Mouse (Mus musculus) lung, embryonic 16.5 days (tissue): ENCODE measurements around the gene Mrgpra6. TPM values are rescaled to one million over a fixed set of nuclear protein-coding genes. Genes with fewer than 3 reads are reported as not detected.

ENCODE experiments used
- ATAC-seq: fragments of 200-750 bp; cut with Nextera tagmentation; 2 replicates; pipeline ENCODE4 v1.8.0; 2017; ENCODE audit warnings: low read depth, mild to moderate bottlenecking, moderate library complexity
- H3K27ac ChIP-seq: fragments of 300-500 bp; sonication (generic); 2 replicates; pipeline ENCODE4 v1.5.1; 2014; ENCODE audit warnings: mild to moderate bottlenecking, control low read depth, low read length
- H3K27me3 ChIP-seq: fragments of 300-500 bp; sonication (generic); 2 replicates; pipeline ENCODE4 v1.6.1; 2014; ENCODE audit warnings: low read depth, low read length, mixed read lengths; ENCODE audit not compliant: control insufficient read depth, insufficient read depth
- H3K36me3 ChIP-seq: fragments of 300-500 bp; sonication (generic); 2 replicates; pipeline ENCODE4 v1.6.1; 2014; ENCODE audit warnings: low read length; ENCODE audit not compliant: control insufficient read depth, insufficient read depth
- H3K4me1 ChIP-seq: fragments of 300-500 bp; sonication (generic); replicated peaks from 2 replicates; pipeline ENCODE4 v1.6.1; 2014; ENCODE audit warnings: low read length, mixed read lengths; ENCODE audit not compliant: control insufficient read depth, insufficient read depth
- H3K4me2 ChIP-seq: fragments of 300-500 bp; sonication (generic); 2 replicates; pipeline ENCODE4 v1.6.1; 2014; ENCODE audit warnings: low read depth, low read length, control low read depth
- H3K4me3 ChIP-seq: fragments of 300-500 bp; sonication (generic); 2 replicates; pipeline ENCODE4 v1.5.1; 2014; ENCODE audit warnings: mild to moderate bottlenecking, low read length, control low read depth
- H3K9ac ChIP-seq: fragments of 300-500 bp; sonication (generic); 2 replicates; pipeline ENCODE4 v1.6.1; 2014; ENCODE audit warnings: low read length, control low read depth
- H3K9me3 ChIP-seq: fragments of 300-500 bp; sonication (generic); 2 replicates; pipeline ENCODE4 v1.6.1; 2016; ENCODE audit warnings: low read length; ENCODE audit not compliant: control insufficient read depth
- WGBS: fragments of 180-500 bp; shearing (Covaris S2); extraction: QIAGEN DNeasy Blood & Tissue Kit; methylation state at CpG from one replicate; pipeline ENCODE4 v1.1.7; 2014; 5-methylcytosine and 5-hydroxymethylcytosine counted together
- polyA plus RNA-seq: library from polyadenylated mRNA; unstranded; fragments of >200 nt; fragmentation: Nextera tagmentation; extraction: Ambion mirVana; gene quantifications from 2 replicates; pipeline ENCODE4 v1.2.1, GENCODE M21; 2015

Gene Mrgpra6
- polyA plus RNA-seq, 1 experiment from 2014 or later = not detected

DNA sequence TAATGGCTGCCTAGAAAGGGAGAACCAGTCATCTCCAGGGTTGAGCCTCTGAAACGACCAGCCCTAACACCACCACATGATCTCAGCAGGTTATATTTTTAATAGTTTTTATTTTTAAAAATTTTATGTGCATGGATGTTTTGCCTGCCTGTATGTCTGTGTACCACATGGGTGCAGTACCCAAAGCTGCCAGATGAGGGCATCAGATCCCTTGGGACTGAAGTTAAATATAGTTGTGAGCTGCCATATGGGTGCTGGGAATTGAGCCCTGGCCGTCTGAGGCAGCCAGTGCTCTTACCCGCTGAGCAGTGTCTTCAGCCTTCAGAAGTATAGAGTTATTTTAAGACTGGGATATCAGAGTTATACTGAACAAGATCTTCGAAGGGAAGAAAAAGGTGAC lies 49.3 kb downstream of the Mrgpra6 start:
- Histone ChIP-seq H3K36me3 (no peaks in the 10 kb centered on the region), H3K27ac (no peak overlapping the region), H3K9me3 (no peaks in the 10 kb centered on the region), H3K27me3 (no peaks in the 10 kb centered on the region), H3K9ac (no peak overlapping the region), H3K4me2 (no peak overlapping the region), H3K4me1 (no peaks in the 10 kb centered on the region), H3K4me3 (no peak overlapping the region)
- no peak for ATAC-seq
- WGBS = 88% methylated on average over 4 of the region's 4 CpGs

DNA sequence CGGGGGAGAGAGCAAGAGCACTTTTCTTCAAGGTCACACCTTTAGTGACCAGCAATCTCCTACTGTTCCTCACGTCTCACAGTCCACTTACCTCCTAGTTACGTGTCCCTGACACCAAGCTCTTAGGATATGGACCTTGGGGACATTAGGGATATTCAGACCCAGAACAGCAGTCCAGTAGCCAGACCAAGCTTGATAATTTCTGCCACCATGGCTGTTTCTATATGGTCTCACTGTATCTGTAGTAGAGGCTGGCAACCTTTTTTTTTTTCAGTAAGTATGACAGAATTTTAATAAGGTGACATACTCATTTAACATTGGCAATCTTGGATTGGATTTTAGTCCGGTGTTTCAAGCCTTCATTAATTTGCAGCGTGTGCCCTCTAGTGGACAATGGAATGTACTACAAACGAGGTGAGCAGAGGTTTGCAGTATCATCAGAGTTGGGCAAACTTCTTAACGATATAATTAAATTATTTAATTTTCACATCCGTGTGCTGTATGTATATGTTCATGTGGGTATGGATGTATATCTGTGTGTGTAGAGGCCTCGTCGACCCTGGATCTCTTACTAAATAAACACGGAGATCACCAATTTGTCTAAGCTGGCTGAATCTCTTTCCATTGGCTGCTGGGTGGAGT lies 54.2 kb downstream of the Mrgpra6 start:
- H3K27ac ChIP-seq = no peak overlapping the region
- peak overlapping the region; percentile 34; the same call in 1 of the 2 replicates for H3K4me2 ChIP-seq
- no peaks in the 10 kb centered on the region for H3K4me1 ChIP-seq
- WGBS = 13% methylated on average over 11 of the region's 11 CpGs
- no peak overlapping the region for H3K4me3 ChIP-seq
- H3K27me3 ChIP-seq = no peaks in the 10 kb centered on the region
- ATAC-seq = peak; percentile 20; the same call in 1 of the 2 replicates
- H3K36me3 ChIP-seq = no peaks in the 10 kb centered on the region
- H3K9me3 ChIP-seq = no peaks in the 10 kb centered on the region
- H3K9ac ChIP-seq = no peak overlapping the region

DNA sequence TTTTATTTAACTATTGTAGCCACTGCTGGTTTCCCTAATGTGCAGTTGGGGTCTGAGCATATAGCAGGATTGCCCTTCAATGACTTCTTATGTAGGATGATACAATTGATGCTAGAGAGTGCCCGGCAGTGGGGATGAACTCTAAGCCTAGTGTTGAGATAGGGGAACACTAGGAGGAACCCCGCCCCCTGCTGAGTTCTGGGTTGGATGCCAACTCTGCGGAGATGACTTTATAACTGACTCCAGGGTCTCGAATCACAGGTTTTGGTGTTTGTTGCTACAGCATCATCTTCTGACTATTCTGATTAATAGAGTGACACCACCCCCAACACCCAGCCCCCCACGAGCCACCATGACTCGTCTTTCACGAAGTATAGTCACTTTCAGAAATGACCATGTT lies 56.4 kb downstream of the Mrgpra6 start:
- Histone ChIP-seq H3K4me1 (no peaks in the 10 kb centered on the region), H3K9me3 (no peaks in the 10 kb centered on the region), H3K4me2 (no peak overlapping the region), H3K9ac (no peak overlapping the region), H3K27ac (no peak overlapping the region), H3K27me3 (no peaks in the 10 kb centered on the region), H3K4me3 (no peak overlapping the region), H3K36me3 (no peaks in the 10 kb centered on the region)
- WGBS = 72% methylated on average over 7 of the region's 7 CpGs
- no peak for ATAC-seq

DNA sequence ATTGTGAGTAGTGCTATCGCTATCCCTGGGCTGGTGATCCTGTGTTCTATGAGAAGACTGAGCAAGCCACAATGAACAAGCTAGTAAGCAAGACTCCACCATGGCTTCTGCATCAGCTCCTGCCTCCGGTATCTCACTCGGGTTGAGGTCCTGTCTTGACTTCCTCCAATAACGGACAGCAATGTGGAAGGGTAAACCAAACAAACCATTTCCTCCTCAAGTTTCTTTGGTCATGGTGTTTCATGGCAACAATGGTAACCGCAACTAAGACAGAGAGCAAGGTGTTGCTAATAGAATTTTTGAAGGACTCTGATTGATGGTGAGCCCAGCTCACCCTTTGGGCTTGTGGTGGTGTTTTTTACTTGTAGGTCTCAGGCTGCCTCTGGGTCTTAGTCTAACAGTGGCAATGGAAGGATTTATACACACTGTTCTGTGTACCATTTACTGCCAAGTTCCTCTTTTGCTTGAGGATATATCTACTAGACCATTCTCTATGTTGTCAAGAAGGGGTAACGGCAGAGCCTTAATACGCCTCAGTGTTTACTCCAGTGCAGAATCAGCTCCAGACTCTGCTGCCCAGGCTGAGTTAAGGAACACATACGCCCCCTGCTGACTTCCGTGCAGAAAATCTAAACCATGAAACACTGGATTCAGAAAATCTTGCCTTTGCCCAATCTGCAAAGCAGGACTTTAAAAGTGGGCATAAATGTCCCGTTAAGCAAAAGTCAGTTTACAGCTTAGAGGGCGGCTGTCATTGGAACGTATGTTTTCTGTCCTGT lies 58.5 kb downstream of the Mrgpra6 start:
- Histone ChIP-seq H3K4me3 (no peak overlapping the region), H3K9me3 (no peaks in the 10 kb centered on the region), H3K27me3 (no peaks in the 10 kb centered on the region), H3K27ac (no peak overlapping the region), H3K36me3 (no peaks in the 10 kb centered on the region), H3K4me1 (no peaks in the 10 kb centered on the region), H3K9ac (no peak overlapping the region), H3K4me2 (no peak overlapping the region)
- ATAC-seq = peak; percentile 52; the same call in 1 of the 2 replicates
- WGBS = 48% methylated on average over 12 of the region's 12 CpGs

DNA sequence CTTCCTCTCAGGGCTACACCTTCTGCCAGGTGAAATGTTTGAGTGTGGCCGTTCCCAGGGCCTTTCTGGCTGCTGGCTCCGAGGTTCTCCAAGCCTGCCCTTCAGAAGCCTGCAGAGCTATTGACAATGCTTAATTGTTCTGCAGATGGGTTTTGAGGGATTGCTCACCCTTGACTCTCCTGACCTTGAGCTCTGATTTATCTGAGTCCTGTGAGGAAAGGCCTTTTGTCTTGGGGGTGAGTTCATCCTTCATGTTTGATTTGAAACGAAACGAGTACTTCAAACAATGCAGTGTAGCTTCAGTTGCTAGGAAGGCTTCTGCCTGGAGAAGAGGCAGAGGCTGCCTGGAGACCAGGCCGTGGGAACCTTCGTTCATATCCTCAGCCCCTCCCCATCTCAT lies 60.4 kb downstream of the Mrgpra6 start:
- WGBS = 21% methylated on average over 6 of the region's 6 CpGs
- no peak overlapping the region for H3K4me3 ChIP-seq
- H3K4me1 ChIP-seq = no peaks in the 10 kb centered on the region
- H3K27ac ChIP-seq = no peak overlapping the region
- H3K9ac ChIP-seq = no peak overlapping the region
- H3K27me3 ChIP-seq = no peaks in the 10 kb centered on the region
- no peaks in the 10 kb centered on the region for H3K9me3 ChIP-seq
- H3K36me3 ChIP-seq = no peaks in the 10 kb centered on the region
- ATAC-seq = no peak
- H3K4me2 ChIP-seq = no peak overlapping the region

DNA sequence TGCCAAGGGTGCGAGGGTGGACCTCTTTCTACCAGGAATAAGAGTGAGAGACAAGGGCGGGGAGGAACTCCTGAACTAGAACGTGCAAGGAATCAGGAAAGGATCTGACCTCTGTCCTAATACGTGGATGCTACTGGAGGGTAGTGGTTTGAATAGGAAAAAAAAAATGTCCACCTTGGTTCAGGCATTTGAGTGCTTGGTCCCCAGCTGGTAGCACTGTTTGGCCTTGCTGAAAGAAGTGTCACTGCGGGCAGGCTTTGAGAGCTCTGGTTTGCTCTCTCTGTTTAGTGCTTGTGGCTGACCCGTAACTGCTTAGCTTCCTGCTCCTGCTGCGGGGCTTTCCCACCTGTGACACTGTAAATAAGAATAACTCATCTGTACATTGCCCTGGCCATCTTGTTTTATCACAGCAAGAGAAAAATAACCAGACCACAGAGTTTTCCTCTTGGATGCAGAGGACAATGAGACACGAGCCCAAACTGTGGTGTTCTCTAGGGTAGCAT lies 64.8 kb downstream of the Mrgpra6 start:
- 67% methylated on average over 8 of the region's 8 CpGs for WGBS
- no peak for ATAC-seq
- H3K27ac ChIP-seq = no peak overlapping the region
- H3K4me1 ChIP-seq = no peaks in the 10 kb centered on the region
- H3K4me3 ChIP-seq = no peak overlapping the region
- H3K9ac ChIP-seq = no peak overlapping the region
- peaks cover 5% of the 10 kb centered on the region for H3K27me3 ChIP-seq
- H3K4me2 ChIP-seq = no peak overlapping the region
- no peaks in the 10 kb centered on the region for H3K36me3 ChIP-seq
- H3K9me3 ChIP-seq = no peaks in the 10 kb centered on the region

Other genes with a start within 250 kb of the Mrgpra6 start
- 15.0 and 16.6 TPM in 2 replicates for gene Uevld, start 246.4 kb downstream of the Mrgpra6 start, polyA plus RNA-seq
- not detected in 2 replicates for gene Gm9999, start 221.3 kb downstream of the Mrgpra6 start, polyA plus RNA-seq
- 23.9 and 24.0 TPM in 2 replicates for gene Spty2d1, start 196.5 kb downstream of the Mrgpra6 start, polyA plus RNA-seq
- gene Tmem86a, start 154.3 kb downstream of the Mrgpra6 start, polyA plus RNA-seq = 40.4 and 41.7 TPM in 2 replicates
- 5.9 and 6.9 TPM in 2 replicates for gene Ptpn5, start 71.2 kb downstream of the Mrgpra6 start, polyA plus RNA-seq
- 0.19 and 0.33 TPM in 2 replicates for gene Mrgpra9, start 47.9 kb upstream of the Mrgpra6 start, polyA plus RNA-seq
- not detected in 2 replicates for gene Mrgpra1, start 149.3 kb upstream of the Mrgpra6 start, polyA plus RNA-seq
- gene Mrgpra2a, start 247.2 kb upstream of the Mrgpra6 start, polyA plus RNA-seq = not detected in 2 replicates